Mouse (Mus musculus): ENCODE results near the gene Gm49450. TPM values are rescaled to one million over a fixed set of nuclear protein-coding genes. Genes with fewer than 3 reads are reported as not detected.

The Gm49450 gene
- polyA plus RNA-seq, 1 experiment from 2014 or later, result not detected

DNA sequence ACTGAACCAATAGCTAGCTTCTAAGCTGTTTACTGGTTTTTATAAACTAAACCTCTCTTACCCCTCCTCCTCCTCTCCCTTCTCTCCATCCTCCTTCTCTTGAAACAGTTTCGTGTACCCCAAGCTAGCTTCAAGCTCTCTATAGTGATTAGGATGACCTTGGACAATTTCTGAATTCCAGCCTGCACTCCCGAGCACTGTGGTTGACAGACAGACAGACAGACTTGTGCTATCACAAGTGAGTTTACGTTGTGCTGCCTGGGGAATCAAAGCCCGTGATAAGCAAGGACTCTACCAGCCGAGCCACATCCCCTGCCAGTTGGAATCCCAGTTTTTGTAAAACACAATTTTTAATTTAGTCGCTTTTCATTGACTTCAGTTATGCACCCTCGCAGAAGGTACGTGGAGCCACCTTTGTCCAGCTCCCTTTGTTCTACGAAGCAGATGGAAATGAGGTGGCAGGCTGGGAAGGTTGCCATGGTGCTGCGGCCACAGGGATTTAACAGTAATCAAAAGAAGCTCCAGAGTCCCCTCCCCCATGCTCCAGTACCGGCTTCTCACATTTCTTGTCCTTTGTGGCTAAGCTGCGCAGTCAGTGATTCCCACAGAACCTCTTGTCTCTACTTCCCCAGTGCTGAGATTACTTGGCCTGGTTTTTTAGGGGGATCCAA is 15.5 kb upstream of the Gm49450 start:
- H3K4me3 ChIP-seq (ENCODE audit: low read depth, low read length), result no peak overlapping the region
- peak overlapping the region; percentile 57 for H3K9ac ChIP-seq (ENCODE audit: low read length)
- no peaks in the 10 kb centered on the region for H3K36me3 ChIP-seq (ENCODE audit: control insufficient read depth, insufficient read depth, low read length)
- DNase-seq (ENCODE audit: low spot score), result peak; percentile 90
- peaks cover 33% of the 10 kb centered on the region for H3K4me1 ChIP-seq (ENCODE audit: control insufficient read depth, insufficient read depth, low read length)
- H3K27ac ChIP-seq (ENCODE audit: low read depth, low read length), result peak overlapping the region; percentile 98
- ATAC-seq (ENCODE audit: insufficient read depth, low FRiP score, low TSS enrichment), result peak; percentile 87
- WGBS, result 6% methylated on average over 12 of the region's 12 CpGs
- H3K27me3 ChIP-seq (ENCODE audit: control insufficient read depth, insufficient read depth, low read length), result no peaks in the 10 kb centered on the region
- H3K9me3 ChIP-seq (ENCODE audit: control insufficient read depth, low read length), result no peaks in the 10 kb centered on the region
- H3K4me2 ChIP-seq (ENCODE audit: low read depth), result peak overlapping the region; percentile 25

DNA sequence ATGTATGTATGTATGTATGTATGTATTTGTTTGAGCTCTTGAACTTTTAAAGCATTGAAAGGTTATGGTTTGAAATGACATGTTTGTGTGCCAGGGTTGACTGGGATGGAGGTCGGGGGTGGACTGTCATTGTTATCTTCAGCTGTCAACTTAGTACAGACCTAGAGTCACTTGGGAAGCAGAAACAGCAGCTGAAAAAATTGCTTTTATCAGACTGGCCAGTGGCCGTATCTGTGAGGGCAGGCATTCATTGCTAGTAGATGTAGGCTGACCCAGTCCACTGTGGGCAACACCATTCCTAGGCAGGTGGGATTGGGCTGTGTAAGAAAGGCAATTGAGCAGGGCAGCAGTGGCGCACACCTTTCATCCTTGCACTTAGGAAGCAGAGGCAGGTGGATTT is 6.2 kb upstream of the Gm49450 start:
- Histone ChIP-seq H3K4me1 (ENCODE audit: control insufficient read depth, insufficient read depth, low read length) (0 out of 2 replicates have a peak, but pooled peaks cover 9% of the 10 kb centered on the region), H3K9ac (ENCODE audit: low read length) (no peak overlapping the region), H3K4me3 (ENCODE audit: low read depth, low read length) (no peak overlapping the region), H3K9me3 (ENCODE audit: control insufficient read depth, low read length) (no peaks in the 10 kb centered on the region), H3K27me3 (ENCODE audit: control insufficient read depth, insufficient read depth, low read length) (no peaks in the 10 kb centered on the region), H3K27ac (ENCODE audit: low read depth, low read length) (no peak overlapping the region), H3K4me2 (ENCODE audit: low read depth) (no peak overlapping the region), H3K36me3 (ENCODE audit: control insufficient read depth, insufficient read depth, low read length) (no peaks in the 10 kb centered on the region)
- ATAC-seq (ENCODE audit: insufficient read depth, low FRiP score, low TSS enrichment), result no peak
- WGBS, result 90% methylated on average over 3 of the region's 3 CpGs
- DNase-seq (ENCODE audit: low spot score), result no peak

DNA sequence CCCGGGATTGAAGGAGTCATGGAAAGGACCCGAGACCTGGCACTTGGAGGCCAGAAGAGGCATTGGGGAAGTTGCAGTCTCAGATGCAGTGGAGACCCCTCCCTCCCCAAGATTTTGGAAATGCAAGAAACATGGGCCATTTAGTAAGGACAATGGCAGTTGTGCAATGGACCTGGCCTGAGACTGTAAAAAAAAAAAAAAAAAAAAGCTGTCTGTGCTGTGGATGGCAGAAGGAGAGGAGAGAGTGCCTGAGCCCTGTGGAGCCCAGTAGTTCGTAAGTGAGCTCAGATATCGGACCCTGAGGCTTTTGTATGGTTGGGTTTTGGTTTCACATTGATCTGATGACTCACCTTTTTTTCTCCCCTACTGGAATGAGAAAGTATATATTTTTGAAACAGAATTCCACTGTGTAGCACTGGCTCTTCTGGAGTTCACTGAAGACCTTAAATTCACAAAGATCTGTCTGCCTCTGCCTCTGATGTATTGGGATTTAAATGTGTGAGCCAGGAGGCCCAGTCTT is 5.6 kb upstream of the Gm49450 start:
- Histone ChIP-seq H3K4me2 (ENCODE audit: low read depth) (no peak overlapping the region), H3K4me1 (ENCODE audit: control insufficient read depth, insufficient read depth, low read length) (0 out of 2 replicates have a peak, but pooled peaks cover 9% of the 10 kb centered on the region), H3K27me3 (ENCODE audit: control insufficient read depth, insufficient read depth, low read length) (no peaks in the 10 kb centered on the region), H3K4me3 (ENCODE audit: low read depth, low read length) (no peak overlapping the region), H3K27ac (ENCODE audit: low read depth, low read length) (no peak overlapping the region), H3K9me3 (ENCODE audit: control insufficient read depth, low read length) (no peaks in the 10 kb centered on the region), H3K36me3 (ENCODE audit: control insufficient read depth, insufficient read depth, low read length) (no peaks in the 10 kb centered on the region), H3K9ac (ENCODE audit: low read length) (no peak overlapping the region)
- 84% methylated on average over 4 of the region's 4 CpGs for WGBS
- DNase-seq (ENCODE audit: low spot score), result no peak
- no peak for ATAC-seq (ENCODE audit: insufficient read depth, low FRiP score, low TSS enrichment)

DNA sequence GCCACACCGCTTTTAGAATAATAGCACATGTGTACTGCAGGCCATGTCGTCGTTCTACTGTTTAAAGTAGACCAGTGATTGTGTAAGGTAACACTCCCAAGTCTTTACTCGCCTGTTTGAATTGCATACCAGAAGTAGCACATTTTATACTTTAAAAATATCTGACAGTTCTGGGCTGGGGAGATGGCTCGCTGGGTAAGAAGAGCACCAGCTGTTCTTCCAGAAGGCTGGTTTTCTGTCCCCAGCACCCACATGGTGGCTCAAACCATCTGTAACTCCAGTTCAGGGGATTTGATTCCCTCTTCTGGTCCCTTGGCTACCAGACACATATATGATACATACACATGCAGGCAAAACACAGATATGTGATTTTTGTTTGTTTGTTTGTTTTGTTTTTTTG is 4.1 kb upstream of the Gm49450 start:
- whole genome bisulfite sequencing, result 89% methylated on average over 5 of the region's 5 CpGs

DNA sequence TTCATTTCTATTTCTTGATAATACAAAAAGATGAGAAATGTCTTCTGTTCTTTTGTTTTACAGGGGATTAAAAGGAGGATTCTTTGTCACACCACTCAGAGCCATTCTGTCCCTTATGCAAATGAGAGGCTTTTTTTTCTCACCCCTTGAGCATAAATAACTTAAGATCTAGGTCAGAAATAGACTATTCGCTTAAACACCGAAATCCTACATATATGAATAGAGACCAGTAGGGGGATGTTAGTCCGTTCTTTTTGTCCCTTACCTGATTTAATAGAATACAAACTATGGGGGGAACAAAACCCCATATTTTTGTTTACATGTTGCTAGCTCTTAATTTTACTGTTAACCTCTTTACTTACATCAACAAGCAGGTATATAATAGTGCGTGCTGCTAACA is 2.6 kb upstream of the Gm49450 start:
- Histone ChIP-seq H3K4me3 (ENCODE audit: low read depth, low read length) (no peak overlapping the region), H3K27me3 (ENCODE audit: control insufficient read depth, insufficient read depth, low read length) (no peaks in the 10 kb centered on the region), H3K9me3 (ENCODE audit: control insufficient read depth, low read length) (no peaks in the 10 kb centered on the region), H3K27ac (ENCODE audit: low read depth, low read length) (peak overlapping the region; percentile 98; the same call in 1 of the 2 replicates), H3K9ac (ENCODE audit: low read length) (no peak overlapping the region), H3K36me3 (ENCODE audit: control insufficient read depth, insufficient read depth, low read length) (no peaks in the 10 kb centered on the region), H3K4me2 (ENCODE audit: low read depth) (no peak overlapping the region), H3K4me1 (ENCODE audit: control insufficient read depth, insufficient read depth, low read length) (0 out of 2 replicates have a peak, but pooled peaks cover 9% of the 10 kb centered on the region)
- DNase-seq (ENCODE audit: low spot score) (no peak), ATAC-seq (ENCODE audit: insufficient read depth, low FRiP score, low TSS enrichment) (no peak)
- WGBS, result 84% methylated on average over 4 of the region's 4 CpGs

More for the DNA sequence above, 4.1 kb upstream of the Gm49450 start:
- Histone ChIP-seq H3K4me1 (ENCODE audit: control insufficient read depth, insufficient read depth, low read length) (0 out of 2 replicates have a peak, but pooled peaks cover 9% of the 10 kb centered on the region), H3K27ac (ENCODE audit: low read depth, low read length) (no peak overlapping the region), H3K4me3 (ENCODE audit: low read depth, low read length) (no peak overlapping the region), H3K36me3 (ENCODE audit: control insufficient read depth, insufficient read depth, low read length) (no peaks in the 10 kb centered on the region), H3K9ac (ENCODE audit: low read length) (no peak overlapping the region), H3K27me3 (ENCODE audit: control insufficient read depth, insufficient read depth, low read length) (no peaks in the 10 kb centered on the region), H3K4me2 (ENCODE audit: low read depth) (no peak overlapping the region), H3K9me3 (ENCODE audit: control insufficient read depth, low read length) (no peaks in the 10 kb centered on the region)
- DNase-seq (ENCODE audit: low spot score) (no peak), ATAC-seq (ENCODE audit: insufficient read depth, low FRiP score, low TSS enrichment) (no peak)

DNA sequence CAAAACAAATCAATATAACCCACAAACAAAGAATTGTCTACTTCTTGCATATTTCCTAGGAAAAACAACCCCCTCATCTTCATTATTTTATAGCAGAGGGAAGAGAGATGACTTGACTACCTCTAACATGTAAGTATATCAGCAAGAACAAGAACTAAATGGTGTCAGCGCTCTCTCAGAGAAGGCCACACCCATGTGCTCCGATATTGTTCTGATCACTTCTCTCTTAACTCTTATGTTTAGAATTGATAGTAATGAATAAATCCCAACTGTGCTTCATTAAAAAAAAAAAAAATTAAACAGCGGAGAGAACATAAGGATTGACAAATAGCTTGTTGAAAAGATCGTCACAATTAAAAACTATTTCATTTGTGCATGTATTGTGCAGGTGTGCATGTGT is 2.0 kb upstream of the Gm49450 start:
- ATAC-seq (ENCODE audit: insufficient read depth, low FRiP score, low TSS enrichment) (no peak), DNase-seq (ENCODE audit: low spot score) (no peak)
- Histone ChIP-seq H3K9ac (ENCODE audit: low read length) (peak overlapping the region; percentile 54), H3K4me3 (ENCODE audit: low read depth, low read length) (peak overlapping the region; percentile 19; the same call in 1 of the 2 replicates), H3K4me2 (ENCODE audit: low read depth) (peak overlapping the region; percentile 50), H3K9me3 (ENCODE audit: control insufficient read depth, low read length) (no peaks in the 10 kb centered on the region), H3K27me3 (ENCODE audit: control insufficient read depth, insufficient read depth, low read length) (no peaks in the 10 kb centered on the region), H3K27ac (ENCODE audit: low read depth, low read length) (peak overlapping the region; percentile 98), H3K36me3 (ENCODE audit: control insufficient read depth, insufficient read depth, low read length) (no peaks in the 10 kb centered on the region), H3K4me1 (ENCODE audit: control insufficient read depth, insufficient read depth, low read length) (0 out of 2 replicates have a peak, but pooled peaks cover 9% of the 10 kb centered on the region)
- WGBS, result 70% methylated on average over 4 of the region's 4 CpGs

DNA sequence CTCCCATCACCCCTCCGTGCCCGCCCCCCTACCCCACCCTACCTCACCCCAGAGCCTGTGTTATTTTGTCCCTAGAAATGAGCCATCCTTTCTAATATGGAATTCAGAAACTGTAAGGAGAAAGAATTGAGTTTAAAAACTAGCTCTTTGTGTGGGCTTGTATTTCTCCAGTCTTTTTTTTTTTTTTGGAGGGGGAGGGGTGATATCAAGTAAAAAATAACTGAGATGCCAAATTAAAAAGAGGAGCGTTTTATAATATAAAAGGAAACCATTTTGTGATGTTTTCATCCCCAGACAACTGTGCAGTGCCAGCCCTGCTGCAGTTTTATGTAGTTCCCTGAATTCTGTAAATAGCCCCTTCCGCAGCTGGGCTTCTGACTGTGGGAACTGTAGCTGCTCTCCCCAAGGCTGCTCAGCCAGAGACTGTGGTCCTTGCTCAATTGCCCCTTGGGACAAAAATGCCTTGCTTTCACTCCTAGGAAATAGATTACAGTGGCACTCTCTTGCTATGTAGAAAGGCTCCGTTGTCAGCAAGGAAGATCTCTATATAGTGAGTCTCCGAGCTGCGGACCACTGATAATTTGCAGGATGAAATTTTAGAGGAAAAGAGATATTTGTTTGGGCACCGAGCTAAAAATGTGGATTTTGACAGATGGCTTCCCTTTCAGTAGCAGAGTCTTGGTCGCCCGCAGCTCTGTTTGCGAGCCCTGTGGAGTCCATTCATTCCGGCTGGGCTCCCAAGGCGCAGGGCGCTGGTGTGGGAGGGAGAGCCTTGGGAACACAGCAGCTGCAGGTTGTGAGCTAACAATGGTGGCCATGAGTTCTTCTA is 1.3 kb upstream of the Gm49450 start:
- peak overlapping the region; percentile 98 for H3K27ac ChIP-seq (ENCODE audit: low read depth, low read length)
- no peaks in the 10 kb centered on the region for H3K36me3 ChIP-seq (ENCODE audit: control insufficient read depth, insufficient read depth, low read length)
- H3K4me3 ChIP-seq (ENCODE audit: low read depth, low read length), result peak overlapping the region; percentile 24
- H3K9ac ChIP-seq (ENCODE audit: low read length), result peak overlapping the region; percentile 54
- 9% methylated on average over 14 of the region's 14 CpGs for WGBS
- H3K27me3 ChIP-seq (ENCODE audit: control insufficient read depth, insufficient read depth, low read length), result no peaks in the 10 kb centered on the region
- DNase-seq (ENCODE audit: low spot score) (peak; percentile 83), ATAC-seq (ENCODE audit: insufficient read depth, low FRiP score, low TSS enrichment) (peak; percentile 15; the same call in 1 of the 2 replicates)
- H3K4me2 ChIP-seq (ENCODE audit: low read depth), result peak overlapping the region; percentile 50
- no peaks in the 10 kb centered on the region for H3K9me3 ChIP-seq (ENCODE audit: control insufficient read depth, low read length)
- 0 out of 2 replicates have a peak, but pooled peaks cover 9% of the 10 kb centered on the region for H3K4me1 ChIP-seq (ENCODE audit: control insufficient read depth, insufficient read depth, low read length)

DNA sequence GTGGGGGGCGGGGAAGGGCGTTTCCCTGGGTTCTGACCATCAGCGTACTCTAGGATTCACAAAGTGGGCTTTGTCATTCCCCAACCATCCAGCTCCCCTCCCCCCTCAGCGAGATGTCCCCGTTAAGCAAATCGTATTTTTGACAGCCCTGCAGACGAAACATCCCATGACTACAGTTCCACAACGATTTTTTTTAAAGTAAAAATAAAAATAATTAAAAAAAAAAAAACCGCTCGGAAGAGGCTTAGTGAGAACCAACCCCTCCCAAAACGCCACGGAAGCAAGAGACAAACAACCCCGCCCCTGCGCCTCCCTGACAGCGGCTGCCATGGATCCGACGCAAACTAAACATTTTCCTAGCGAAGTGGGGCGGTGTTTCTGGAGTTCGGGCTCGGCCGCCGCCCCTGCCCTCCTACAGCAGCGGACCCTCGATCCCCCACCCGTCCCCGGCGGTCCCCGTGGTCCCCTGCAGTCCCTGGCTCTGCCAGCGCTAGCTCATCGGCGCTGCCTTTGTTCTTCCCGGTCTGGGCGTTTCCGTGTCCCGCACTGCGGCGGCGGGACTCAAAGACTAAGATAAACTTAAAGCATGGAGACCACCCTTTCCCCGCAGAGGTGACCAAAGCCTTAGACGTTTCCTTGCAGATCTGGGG is 475 bp downstream of the Gm49450 start:
- Histone ChIP-seq H3K4me3 (ENCODE audit: low read depth, low read length) (peak overlapping the region; percentile 76), H3K4me1 (ENCODE audit: control insufficient read depth, insufficient read depth, low read length) (0 out of 2 replicates have a peak, but pooled peaks cover 9% of the 10 kb centered on the region), H3K9ac (ENCODE audit: low read length) (peak overlapping the region; percentile 99), H3K27ac (ENCODE audit: low read depth, low read length) (peak overlapping the region; percentile 98), H3K4me2 (ENCODE audit: low read depth) (peak overlapping the region; percentile 52), H3K27me3 (ENCODE audit: control insufficient read depth, insufficient read depth, low read length) (no peaks in the 10 kb centered on the region), H3K9me3 (ENCODE audit: control insufficient read depth, low read length) (no peaks in the 10 kb centered on the region), H3K36me3 (ENCODE audit: control insufficient read depth, insufficient read depth, low read length) (no peaks in the 10 kb centered on the region)
- DNase-seq (ENCODE audit: low spot score) (peak; percentile 74), ATAC-seq (ENCODE audit: insufficient read depth, low FRiP score, low TSS enrichment) (peak; percentile 60)
- under 1% methylated on average over 41 of the region's 41 CpGs for WGBS
